Mouse (Mus musculus) cortical plate, adult 2 months (tissue): Measurements from ENCODE around the gene Cnot2.

Source experiments
- CTCF ChIP-seq: fragments of 200-500 bp; IDR thresholded peaks from 2 replicates; pipeline ENCODE4 v1.5.1; 2011; ENCODE audit warnings: mild to moderate bottlenecking, control low read depth, low read length; ENCODE audit not compliant: insufficient read depth; ENCODE audit errors: extremely low read depth
- POLR2A ChIP-seq: fragments of 200-500 bp; IDR thresholded peaks from 2 replicates; pipeline ENCODE4 v1.6.1; 2011; ENCODE audit warnings: mild to moderate bottlenecking, low read length, control low read depth; ENCODE audit not compliant: insufficient read depth; ENCODE audit errors: extremely low read depth

- TF ChIP-seq CTCF, result no peak
- TF ChIP-seq POLR2A, result no peak
Measured at GRCm38 (mm10) chr10:116568539-116568938, 12.8 kb downstream of the Cnot2 start.
